Mouse (Mus musculus): Measurements from ENCODE around the gene Pitpnm1. TPM values are rescaled to one million over a fixed set of nuclear protein-coding genes. Genes with fewer than 3 reads are reported as not detected.

The Pitpnm1 gene
- polyA plus RNA-seq (2014; fragmentation: Illumina TruSeq; extraction: RNeasy Lipid Tissue Mini Kit (QIAGEN cat#74804); ENCODE audit: low read depth, low replicate concordance), result 29.6 TPM

GRCm38 (mm10) chr19:4099837-4100717 lies at the start of gene Pitpnm1:
TSS of gene Pitpnm1 (plus strand) at chr19:4099998.

GRCm38 (mm10) chr19:4059069-4059740 lies 40.6 kb upstream of the Pitpnm1 start, which contains the start of gene Gstp3:
TSS of gene Gstp3 (minus strand) at chr19:4059569.

GRCm38 (mm10) chr19:4081394-4081793 lies 18.4 kb upstream of the Pitpnm1 start, which contains the start of gene Cabp2:
TSS of gene Cabp2 (plus strand) at chr19:4081578.

GRCm38 (mm10) chr19:4096642-4097440 lies 3.0 kb upstream of the Pitpnm1 start, which contains the start of gene Cdk2ap2:
TSS of gene Cdk2ap2 (plus strand) at chr19:4097182.

GRCm38 (mm10) chr19:4125741-4126696 lies 26.2 kb downstream of the Pitpnm1 start, which contains the start of gene Aip:
TSS of gene Aip (minus strand) at chr19:4125858.

GRCm38 (mm10) chr19:4139446-4139845 lies 39.6 kb downstream of the Pitpnm1 start, which contains the start of gene Gpr152:
TSS of gene Gpr152 (plus strand) at chr19:4139787.

GRCm38 (mm10) chr19:4143759-4144268 lies 44.0 kb downstream of the Pitpnm1 start, which contains the start of gene Cabp4:
TSS of gene Cabp4 (minus strand) at chr19:4144033.

GRCm38 (mm10) chr19:4148491-4148806 lies 48.7 kb downstream of the Pitpnm1 start, which contains the start of gene Coro1b:
TSS of gene Coro1b (plus strand) at chr19:4148619.

GRCm38 (mm10) chr19:4153232-4153654 lies 53.4 kb downstream of the Pitpnm1 start, which contains the start of gene Ptprcap:
TSS of gene Ptprcap (plus strand) at chr19:4153604.

GRCm38 (mm10) chr19:4162646-4163542 lies 63.1 kb downstream of the Pitpnm1 start, which contains the start of gene Rps6kb2:
TSS of gene Rps6kb2 (minus strand) at chr19:4163354.

Other genes with a start within 250 kb of the Pitpnm1 start
- 57.2 TPM for gene Chka, start 248.2 kb upstream of the Pitpnm1 start, polyA plus RNA-seq (2014; fragmentation: Illumina TruSeq; extraction: RNeasy Lipid Tissue Mini Kit (QIAGEN cat#74804); ENCODE audit: low read depth, low replicate concordance)
- 33.4 TPM for gene Tcirg1, start 192.9 kb upstream of the Pitpnm1 start, polyA plus RNA-seq (2014; fragmentation: Illumina TruSeq; extraction: RNeasy Lipid Tissue Mini Kit (QIAGEN cat#74804); ENCODE audit: low read depth, low replicate concordance)
- 112 TPM for gene Ndufs8, start 187.2 kb upstream of the Pitpnm1 start, polyA plus RNA-seq (2014; fragmentation: Illumina TruSeq; extraction: RNeasy Lipid Tissue Mini Kit (QIAGEN cat#74804); ENCODE audit: low read depth, low replicate concordance)
- 8.3 TPM for gene Aldh3b1, start 170.2 kb upstream of the Pitpnm1 start, polyA plus RNA-seq (2014; fragmentation: Illumina TruSeq; extraction: RNeasy Lipid Tissue Mini Kit (QIAGEN cat#74804); ENCODE audit: low read depth, low replicate concordance)
- 55.5 TPM for gene Unc93b1, start 164.8 kb upstream of the Pitpnm1 start, polyA plus RNA-seq (2014; fragmentation: Illumina TruSeq; extraction: RNeasy Lipid Tissue Mini Kit (QIAGEN cat#74804); ENCODE audit: low read depth, low replicate concordance)
- gene Aldh3b3, start 141.4 kb upstream of the Pitpnm1 start, polyA plus RNA-seq (2014; fragmentation: Illumina TruSeq; extraction: RNeasy Lipid Tissue Mini Kit (QIAGEN cat#74804); ENCODE audit: low read depth, low replicate concordance), result 0.15 TPM
- 10.9 TPM for gene Aldh3b2, start 127.7 kb upstream of the Pitpnm1 start, polyA plus RNA-seq (2014; fragmentation: Illumina TruSeq; extraction: RNeasy Lipid Tissue Mini Kit (QIAGEN cat#74804); ENCODE audit: low read depth, low replicate concordance)
- gene Acy3, start 113.4 kb upstream of the Pitpnm1 start, polyA plus RNA-seq (2014; fragmentation: Illumina TruSeq; extraction: RNeasy Lipid Tissue Mini Kit (QIAGEN cat#74804); ENCODE audit: low read depth, low replicate concordance), result 32.3 TPM
- not detected for gene Tbx10, start 107.2 kb upstream of the Pitpnm1 start, polyA plus RNA-seq (2014; fragmentation: Illumina TruSeq; extraction: RNeasy Lipid Tissue Mini Kit (QIAGEN cat#74804); ENCODE audit: low read depth, low replicate concordance)
- 25.3 TPM for gene Nudt8, start 99.4 kb upstream of the Pitpnm1 start, polyA plus RNA-seq (2014; fragmentation: Illumina TruSeq; extraction: RNeasy Lipid Tissue Mini Kit (QIAGEN cat#74804); ENCODE audit: low read depth, low replicate concordance)
- 2.5 TPM for gene Gm49405, start 99.4 kb upstream of the Pitpnm1 start, polyA plus RNA-seq (2014; fragmentation: Illumina TruSeq; extraction: RNeasy Lipid Tissue Mini Kit (QIAGEN cat#74804); ENCODE audit: low read depth, low replicate concordance)
- gene Doc2g, start 96.7 kb upstream of the Pitpnm1 start, polyA plus RNA-seq (2014; fragmentation: Illumina TruSeq; extraction: RNeasy Lipid Tissue Mini Kit (QIAGEN cat#74804); ENCODE audit: low read depth, low replicate concordance), result 3.2 TPM
- 124 TPM for gene Ndufv1, start 87.2 kb upstream of the Pitpnm1 start, polyA plus RNA-seq (2014; fragmentation: Illumina TruSeq; extraction: RNeasy Lipid Tissue Mini Kit (QIAGEN cat#74804); ENCODE audit: low read depth, low replicate concordance)
- 408 TPM for gene Gstp1, start 62.0 kb upstream of the Pitpnm1 start, polyA plus RNA-seq (2014; fragmentation: Illumina TruSeq; extraction: RNeasy Lipid Tissue Mini Kit (QIAGEN cat#74804); ENCODE audit: low read depth, low replicate concordance)
- gene Gstp2, start 54.0 kb upstream of the Pitpnm1 start, polyA plus RNA-seq (2014; fragmentation: Illumina TruSeq; extraction: RNeasy Lipid Tissue Mini Kit (QIAGEN cat#74804); ENCODE audit: low read depth, low replicate concordance), result 25.3 TPM
- gene Gstp3, start 40.4 kb upstream of the Pitpnm1 start, polyA plus RNA-seq (2014; fragmentation: Illumina TruSeq; extraction: RNeasy Lipid Tissue Mini Kit (QIAGEN cat#74804); ENCODE audit: low read depth, low replicate concordance), result 0.71 TPM
- not detected for gene Cabp2, start 18.4 kb upstream of the Pitpnm1 start, polyA plus RNA-seq (2014; fragmentation: Illumina TruSeq; extraction: RNeasy Lipid Tissue Mini Kit (QIAGEN cat#74804); ENCODE audit: low read depth, low replicate concordance)
- gene Cdk2ap2, start 2.8 kb upstream of the Pitpnm1 start, polyA plus RNA-seq (2014; fragmentation: Illumina TruSeq; extraction: RNeasy Lipid Tissue Mini Kit (QIAGEN cat#74804); ENCODE audit: low read depth, low replicate concordance), result 93.4 TPM
- 74.7 TPM for gene Aip, start 25.9 kb downstream of the Pitpnm1 start, polyA plus RNA-seq (2014; fragmentation: Illumina TruSeq; extraction: RNeasy Lipid Tissue Mini Kit (QIAGEN cat#74804); ENCODE audit: low read depth, low replicate concordance)
- gene Gpr152, start 39.8 kb downstream of the Pitpnm1 start, polyA plus RNA-seq (2014; fragmentation: Illumina TruSeq; extraction: RNeasy Lipid Tissue Mini Kit (QIAGEN cat#74804); ENCODE audit: low read depth, low replicate concordance), result 0.19 TPM
- gene Cabp4, start 44.0 kb downstream of the Pitpnm1 start, polyA plus RNA-seq (2014; fragmentation: Illumina TruSeq; extraction: RNeasy Lipid Tissue Mini Kit (QIAGEN cat#74804); ENCODE audit: low read depth, low replicate concordance), result 1.1 TPM
- gene Coro1b, start 48.6 kb downstream of the Pitpnm1 start, polyA plus RNA-seq (2014; fragmentation: Illumina TruSeq; extraction: RNeasy Lipid Tissue Mini Kit (QIAGEN cat#74804); ENCODE audit: low read depth, low replicate concordance), result 169 TPM
- gene Ptprcap, start 53.6 kb downstream of the Pitpnm1 start, polyA plus RNA-seq (2014; fragmentation: Illumina TruSeq; extraction: RNeasy Lipid Tissue Mini Kit (QIAGEN cat#74804); ENCODE audit: low read depth, low replicate concordance), result 3.3 TPM
- gene Rps6kb2, start 63.4 kb downstream of the Pitpnm1 start, polyA plus RNA-seq (2014; fragmentation: Illumina TruSeq; extraction: RNeasy Lipid Tissue Mini Kit (QIAGEN cat#74804); ENCODE audit: low read depth, low replicate concordance), result 27.2 TPM
- 5.1 TPM for gene Carns1, start 75.5 kb downstream of the Pitpnm1 start, polyA plus RNA-seq (2014; fragmentation: Illumina TruSeq; extraction: RNeasy Lipid Tissue Mini Kit (QIAGEN cat#74804); ENCODE audit: low read depth, low replicate concordance)
- 3.5 TPM for gene Tbc1d10c, start 91.3 kb downstream of the Pitpnm1 start, polyA plus RNA-seq (2014; fragmentation: Illumina TruSeq; extraction: RNeasy Lipid Tissue Mini Kit (QIAGEN cat#74804); ENCODE audit: low read depth, low replicate concordance)
- gene Ppp1ca, start 92.1 kb downstream of the Pitpnm1 start, polyA plus RNA-seq (2014; fragmentation: Illumina TruSeq; extraction: RNeasy Lipid Tissue Mini Kit (QIAGEN cat#74804); ENCODE audit: low read depth, low replicate concordance), result 434 TPM
- 15.7 TPM for gene Rad9a, start 101.7 kb downstream of the Pitpnm1 start, polyA plus RNA-seq (2014; fragmentation: Illumina TruSeq; extraction: RNeasy Lipid Tissue Mini Kit (QIAGEN cat#74804); ENCODE audit: low read depth, low replicate concordance)
- gene Clcf1, start 114.2 kb downstream of the Pitpnm1 start, polyA plus RNA-seq (2014; fragmentation: Illumina TruSeq; extraction: RNeasy Lipid Tissue Mini Kit (QIAGEN cat#74804); ENCODE audit: low read depth, low replicate concordance), result 3.9 TPM
- not detected for gene AC109138.7, start 114.4 kb downstream of the Pitpnm1 start, polyA plus RNA-seq (2014; fragmentation: Illumina TruSeq; extraction: RNeasy Lipid Tissue Mini Kit (QIAGEN cat#74804); ENCODE audit: low read depth, low replicate concordance)
- gene Pold4, start 131.9 kb downstream of the Pitpnm1 start, polyA plus RNA-seq (2014; fragmentation: Illumina TruSeq; extraction: RNeasy Lipid Tissue Mini Kit (QIAGEN cat#74804); ENCODE audit: low read depth, low replicate concordance), result 61.3 TPM
- gene Ssh3, start 169.2 kb downstream of the Pitpnm1 start, polyA plus RNA-seq (2014; fragmentation: Illumina TruSeq; extraction: RNeasy Lipid Tissue Mini Kit (QIAGEN cat#74804); ENCODE audit: low read depth, low replicate concordance), result 50.4 TPM
- gene Ankrd13d, start 183.1 kb downstream of the Pitpnm1 start, polyA plus RNA-seq (2014; fragmentation: Illumina TruSeq; extraction: RNeasy Lipid Tissue Mini Kit (QIAGEN cat#74804); ENCODE audit: low read depth, low replicate concordance), result 7.7 TPM
- gene Grk2, start 206.2 kb downstream of the Pitpnm1 start, polyA plus RNA-seq (2014; fragmentation: Illumina TruSeq; extraction: RNeasy Lipid Tissue Mini Kit (QIAGEN cat#74804); ENCODE audit: low read depth, low replicate concordance), result 58.8 TPM

Measured in adipose tissue, adult 10 weeks (tissue).